Mouse (Mus musculus) intestine, embryonic 15.5 days (tissue): ENCODE data around the gene Sept5. TPM values are rescaled to one million over a fixed set of nuclear protein-coding genes. Genes with fewer than 3 reads are reported as not detected.

Experiments
- ATAC-seq: fragments of 200-750 bp; cut with Nextera tagmentation; 2 replicates; pipeline ENCODE4 v1.8.0; 2017; ENCODE audit warnings: moderate TSS enrichment, moderate library complexity
- H3K27ac ChIP-seq: fragments of 300-500 bp; sonication (generic); 2 replicates; pipeline ENCODE4 v1.5.1; 2015; ENCODE audit warnings: mild to moderate bottlenecking, inconsistent platforms
- H3K27me3 ChIP-seq: fragments of 300-500 bp; sonication (generic); replicated peaks from 2 replicates; pipeline ENCODE4 v1.6.1; 2015; ENCODE audit warnings: inconsistent platforms
- H3K36me3 ChIP-seq: fragments of 300-500 bp; sonication (generic); 2 replicates; pipeline ENCODE4 v1.6.1; 2015; ENCODE audit warnings: inconsistent platforms
- H3K4me1 ChIP-seq: fragments of 300-500 bp; sonication (generic); replicated peaks from 2 replicates; pipeline ENCODE4 v1.6.1; 2015; ENCODE audit warnings: inconsistent platforms
- H3K4me2 ChIP-seq: fragments of 300-500 bp; sonication (generic); replicated peaks from 2 replicates; pipeline ENCODE4 v1.6.1; 2015; ENCODE audit warnings: mild to moderate bottlenecking, inconsistent platforms
- H3K4me3 ChIP-seq: fragments of 300-500 bp; sonication (generic); replicated peaks from 2 replicates; pipeline ENCODE4 v1.5.1; 2015; ENCODE audit warnings: inconsistent platforms
- H3K9ac ChIP-seq: fragments of 300-500 bp; sonication (generic); 2 replicates; pipeline ENCODE4 v1.6.1; 2015; ENCODE audit warnings: inconsistent platforms
- H3K9me3 ChIP-seq: fragments of 300-500 bp; sonication (generic); 2 replicates; pipeline ENCODE4 v1.6.1; 2016; ENCODE audit warnings: inconsistent platforms
- WGBS: fragments of 180-500 bp; shearing (Covaris S2); methylation state at CpG from one replicate; pipeline ENCODE4 v1.1.7; 2015; 5-methylcytosine and 5-hydroxymethylcytosine counted together
- polyA plus RNA-seq: library from polyadenylated mRNA; unstranded; fragments of >200 nt; fragmentation: Nextera tagmentation; extraction: Ambion mirVana; gene quantifications from 2 replicates; pipeline ENCODE4 v1.2.1, GENCODE M21; 2015

The Sept5 gene
- polyA plus RNA-seq = 39.0 and 42.7 TPM in 2 replicates

- Histone ChIP-seq H3K4me1 (peaks cover 39% of the 10 kb centered on the region), H3K27ac (peak within 1 kb of the TSS; percentile 60), H3K9ac (peak within 1 kb of the TSS; percentile 79), H3K27me3 (peaks cover 14% of the 10 kb centered on the region), H3K36me3 (no peaks in the 10 kb centered on the region), H3K9me3 (no peaks in the 10 kb centered on the region), H3K4me2 (peak within 1 kb of the TSS; percentile 88), H3K4me3 (peak within 1 kb of the TSS; percentile 81)
- WGBS = under 1% methylated on average over 79 of the region's 93 CpGs
- peak; percentile 65 for ATAC-seq
Measured at GRCm38 (mm10) chr16:18629390-18630231, at the start of gene Sept5. Gene Sept5, minus strand, starts transcription at chr16:18629954.

- H3K4me3 ChIP-seq = no peak overlapping the region
- no peaks in the 10 kb centered on the region for H3K27me3 ChIP-seq
- no peaks in the 10 kb centered on the region for H3K9me3 ChIP-seq
- H3K27ac ChIP-seq = no peak overlapping the region
- no peak for ATAC-seq
- H3K4me1 ChIP-seq = no peaks in the 10 kb centered on the region; the same call in 1 of the 2 replicates
- no peaks in the 10 kb centered on the region for H3K36me3 ChIP-seq
- WGBS = 53% methylated on average over 5 of the region's 5 CpGs
- no peak overlapping the region for H3K9ac ChIP-seq
- no peak overlapping the region for H3K4me2 ChIP-seq
Measured at GRCm38 (mm10) chr16:18679112-18679511, 49.4 kb upstream of the Sept5 start.

GRCm38 (mm10) chr16:18677746-18678679 is 48.3 kb upstream of the Sept5 start:
- Histone ChIP-seq H3K4me3 (no peak overlapping the region), H3K27me3 (no peaks in the 10 kb centered on the region), H3K9me3 (no peaks in the 10 kb centered on the region), H3K4me2 (no peak overlapping the region), H3K9ac (no peak overlapping the region), H3K36me3 (no peaks in the 10 kb centered on the region), H3K27ac (no peak overlapping the region), H3K4me1 (no peaks in the 10 kb centered on the region)
- 37% methylated on average over 17 of the region's 17 CpGs for WGBS
- peak; percentile 76 for ATAC-seq

GRCm38 (mm10) chr16:18673005-18673404 is 43.3 kb upstream of the Sept5 start:
- Histone ChIP-seq H3K4me3 (no peak overlapping the region), H3K4me1 (no peaks in the 10 kb centered on the region), H3K27ac (no peak overlapping the region), H3K27me3 (no peaks in the 10 kb centered on the region), H3K9me3 (no peaks in the 10 kb centered on the region), H3K4me2 (no peak overlapping the region), H3K9ac (no peak overlapping the region), H3K36me3 (no peaks in the 10 kb centered on the region)
- ATAC-seq = no peak
- WGBS = 77% methylated on average over 3 of the region's 3 CpGs

- 55% methylated on average over 5 of the region's 5 CpGs for WGBS
- no peaks in the 10 kb centered on the region for H3K4me1 ChIP-seq
Measured at GRCm38 (mm10) chr16:18672027-18672426, 42.3 kb upstream of the Sept5 start.

GRCm38 (mm10) chr16:18669914-18670313 is 40.2 kb upstream of the Sept5 start:
- no peak for ATAC-seq
- Histone ChIP-seq H3K36me3 (no peaks in the 10 kb centered on the region), H3K27ac (no peak overlapping the region), H3K4me2 (no peak overlapping the region), H3K4me3 (no peak overlapping the region), H3K9ac (no peak overlapping the region), H3K4me1 (no peaks in the 10 kb centered on the region), H3K27me3 (no peaks in the 10 kb centered on the region), H3K9me3 (no peaks in the 10 kb centered on the region)
- WGBS = 69% methylated on average over 6 of the region's 6 CpGs

More at GRCm38 (mm10) chr16:18672027-18672426, 42.3 kb upstream of the Sept5 start:
- Histone ChIP-seq H3K27me3 (no peaks in the 10 kb centered on the region), H3K9me3 (no peaks in the 10 kb centered on the region), H3K36me3 (no peaks in the 10 kb centered on the region), H3K27ac (no peak overlapping the region), H3K4me2 (no peak overlapping the region), H3K4me3 (no peak overlapping the region), H3K9ac (no peak overlapping the region)
- no peak for ATAC-seq

- 58% methylated on average over 4 of the region's 4 CpGs for WGBS
- no peaks in the 10 kb centered on the region for H3K36me3 ChIP-seq
- no peak overlapping the region for H3K9ac ChIP-seq
- H3K4me1 ChIP-seq = 0 out of 2 replicates have a peak, but pooled peaks cover 3% of the 10 kb centered on the region
- no peak overlapping the region for H3K27ac ChIP-seq
- H3K4me3 ChIP-seq = no peak overlapping the region
- H3K27me3 ChIP-seq = no peaks in the 10 kb centered on the region
- no peaks in the 10 kb centered on the region for H3K9me3 ChIP-seq
- no peak overlapping the region for H3K4me2 ChIP-seq
- peak; percentile 64 for ATAC-seq
Measured at GRCm38 (mm10) chr16:18658597-18658996, 28.8 kb upstream of the Sept5 start.

- Histone ChIP-seq H3K36me3 (no peaks in the 10 kb centered on the region), H3K27me3 (no peaks in the 10 kb centered on the region), H3K4me3 (no peak overlapping the region), H3K9ac (no peak overlapping the region), H3K9me3 (no peaks in the 10 kb centered on the region), H3K27ac (no peak overlapping the region), H3K4me2 (no peak overlapping the region), H3K4me1 (0 out of 2 replicates have a peak, but pooled peaks cover 3% of the 10 kb centered on the region)
- WGBS = 59% methylated on average over 5 of the region's 5 CpGs
- ATAC-seq = no peak
Measured at GRCm38 (mm10) chr16:18655372-18656098, 25.8 kb upstream of the Sept5 start.

- peak; percentile 90 for ATAC-seq
- H3K4me2 ChIP-seq = no peak overlapping the region
- 75% methylated on average over 6 of the region's 6 CpGs for WGBS
- H3K27me3 ChIP-seq = no peaks in the 10 kb centered on the region
- no peak overlapping the region for H3K9ac ChIP-seq
- H3K27ac ChIP-seq = peak overlapping the region; percentile 71
- no peaks in the 10 kb centered on the region for H3K36me3 ChIP-seq
- no peaks in the 10 kb centered on the region for H3K9me3 ChIP-seq
- no peak overlapping the region for H3K4me3 ChIP-seq
- 0 out of 2 replicates have a peak, but pooled peaks cover 3% of the 10 kb centered on the region for H3K4me1 ChIP-seq
Measured at GRCm38 (mm10) chr16:18653290-18654160, 23.8 kb upstream of the Sept5 start.

GRCm38 (mm10) chr16:18649126-18649525 is 19.4 kb upstream of the Sept5 start:
- Histone ChIP-seq H3K4me3 (no peak overlapping the region), H3K4me1 (no peaks in the 10 kb centered on the region), H3K27me3 (no peaks in the 10 kb centered on the region), H3K9ac (no peak overlapping the region), H3K4me2 (no peak overlapping the region), H3K36me3 (no peaks in the 10 kb centered on the region), H3K27ac (0 out of 2 replicates have a peak overlapping the region, but pooled peaks have one; percentile 51), H3K9me3 (no peaks in the 10 kb centered on the region)
- peak; percentile 60 for ATAC-seq
- 54% methylated on average over 3 of the region's 3 CpGs for WGBS

- Histone ChIP-seq H3K9ac (no peak overlapping the region), H3K4me3 (no peak overlapping the region), H3K9me3 (no peaks in the 10 kb centered on the region), H3K27ac (0 out of 2 replicates have a peak overlapping the region, but pooled peaks have one; percentile 27), H3K27me3 (no peaks in the 10 kb centered on the region), H3K4me1 (no peaks in the 10 kb centered on the region), H3K36me3 (no peaks in the 10 kb centered on the region), H3K4me2 (no peak overlapping the region)
- peak; percentile 67 for ATAC-seq
- 55% methylated on average over 6 of the region's 6 CpGs for WGBS
Measured at GRCm38 (mm10) chr16:18645329-18645728, 15.6 kb upstream of the Sept5 start.
